Mouse (Mus musculus): ENCODE measurements around the gene Pknox1. TPM values are rescaled to one million over a fixed set of nuclear protein-coding genes. Genes with fewer than 3 reads are reported as not detected.

Gene Pknox1
- polyA plus RNA-seq, 1 experiment from 2014 or later: 52.4 TPM

GRCm38 (mm10) chr17:31642331-31642730, 77.8 kb downstream of the Pknox1 start:
- peaks cover 8% of the 10 kb centered on the region for H3K36me3 ChIP-seq (ENCODE audit: control insufficient read depth, insufficient read depth, low read length)
- no peak overlapping the region for H3K27ac ChIP-seq (ENCODE audit: low read depth, low read length)
- no peak overlapping the region for H3K4me3 ChIP-seq (ENCODE audit: low read depth, low read length)
- DNase-seq (ENCODE audit: low spot score): no peak
- no peaks in the 10 kb centered on the region for H3K9me3 ChIP-seq (ENCODE audit: control insufficient read depth, low read length)
- H3K27me3 ChIP-seq (ENCODE audit: control insufficient read depth, insufficient read depth, low read length): 0 out of 2 replicates have a peak, but pooled peaks cover 2% of the 10 kb centered on the region
- no peak for ATAC-seq (ENCODE audit: insufficient read depth, low FRiP score, low TSS enrichment)
- 55% methylated on average over 8 of the region's 8 CpGs for WGBS
- H3K4me1 ChIP-seq (ENCODE audit: control insufficient read depth, insufficient read depth, low read length): no peaks in the 10 kb centered on the region
- H3K9ac ChIP-seq (ENCODE audit: low read length): no peak overlapping the region
- H3K4me2 ChIP-seq (ENCODE audit: low read depth): no peak overlapping the region

GRCm38 (mm10) chr17:31642913-31643312, 78.4 kb downstream of the Pknox1 start:
- no peak overlapping the region for H3K27ac ChIP-seq (ENCODE audit: low read depth, low read length)
- no peaks in the 10 kb centered on the region for H3K9me3 ChIP-seq (ENCODE audit: control insufficient read depth, low read length)
- no peak overlapping the region for H3K4me2 ChIP-seq (ENCODE audit: low read depth)
- ATAC-seq (ENCODE audit: insufficient read depth, low FRiP score, low TSS enrichment) (no peak), DNase-seq (ENCODE audit: low spot score) (no peak)
- no peaks in the 10 kb centered on the region for H3K27me3 ChIP-seq (ENCODE audit: control insufficient read depth, insufficient read depth, low read length)
- H3K9ac ChIP-seq (ENCODE audit: low read length): no peak overlapping the region
- H3K4me3 ChIP-seq (ENCODE audit: low read depth, low read length): no peak overlapping the region
- H3K4me1 ChIP-seq (ENCODE audit: control insufficient read depth, insufficient read depth, low read length): no peaks in the 10 kb centered on the region
- WGBS: 64% methylated on average over 4 of the region's 4 CpGs
- H3K36me3 ChIP-seq (ENCODE audit: control insufficient read depth, insufficient read depth, low read length): peaks cover 12% of the 10 kb centered on the region

- WGBS: 97% methylated on average over 5 of the region's 5 CpGs
- no peaks in the 10 kb centered on the region for H3K9me3 ChIP-seq (ENCODE audit: control insufficient read depth, low read length)
- H3K4me1 ChIP-seq (ENCODE audit: control insufficient read depth, insufficient read depth, low read length): no peaks in the 10 kb centered on the region
- no peaks in the 10 kb centered on the region for H3K27me3 ChIP-seq (ENCODE audit: control insufficient read depth, insufficient read depth, low read length)
- no peak overlapping the region for H3K4me2 ChIP-seq (ENCODE audit: low read depth)
- H3K36me3 ChIP-seq (ENCODE audit: control insufficient read depth, insufficient read depth, low read length): peaks cover 28% of the 10 kb centered on the region
- H3K9ac ChIP-seq (ENCODE audit: low read length): no peak overlapping the region
- ATAC-seq (ENCODE audit: insufficient read depth, low FRiP score, low TSS enrichment) (no peak), DNase-seq (ENCODE audit: low spot score) (no peak)
- no peak overlapping the region for H3K4me3 ChIP-seq (ENCODE audit: low read depth, low read length)
- no peak overlapping the region for H3K27ac ChIP-seq (ENCODE audit: low read depth, low read length)
Measured at GRCm38 (mm10) chr17:31646199-31647002, 81.9 kb downstream of the Pknox1 start.

- H3K4me2 ChIP-seq (ENCODE audit: low read depth): no peak overlapping the region
- H3K4me3 ChIP-seq (ENCODE audit: low read depth, low read length): no peak overlapping the region
- WGBS: 94% methylated on average over 14 of the region's 14 CpGs
- ATAC-seq (ENCODE audit: insufficient read depth, low FRiP score, low TSS enrichment): no peak
- no peak overlapping the region for H3K9ac ChIP-seq (ENCODE audit: low read length)
- H3K9me3 ChIP-seq (ENCODE audit: control insufficient read depth, low read length): no peaks in the 10 kb centered on the region
- no peaks in the 10 kb centered on the region for H3K27me3 ChIP-seq (ENCODE audit: control insufficient read depth, insufficient read depth, low read length)
- no peak for DNase-seq (ENCODE audit: low spot score)
- peaks cover 1% of the 10 kb centered on the region for H3K4me1 ChIP-seq (ENCODE audit: control insufficient read depth, insufficient read depth, low read length)
- H3K36me3 ChIP-seq (ENCODE audit: control insufficient read depth, insufficient read depth, low read length): peaks cover 41% of the 10 kb centered on the region
- no peak overlapping the region for H3K27ac ChIP-seq (ENCODE audit: low read depth, low read length)
Measured at GRCm38 (mm10) chr17:31652152-31652551, 87.6 kb downstream of the Pknox1 start.

GRCm38 (mm10) chr17:31653277-31653676, 88.7 kb downstream of the Pknox1 start:
- H3K9me3 ChIP-seq (ENCODE audit: control insufficient read depth, low read length): no peaks in the 10 kb centered on the region
- no peak overlapping the region for H3K27ac ChIP-seq (ENCODE audit: low read depth, low read length)
- DNase-seq (ENCODE audit: low spot score) (no peak), ATAC-seq (ENCODE audit: insufficient read depth, low FRiP score, low TSS enrichment) (no peak)
- no peaks in the 10 kb centered on the region for H3K27me3 ChIP-seq (ENCODE audit: control insufficient read depth, insufficient read depth, low read length)
- whole genome bisulfite sequencing: 93% methylated on average over 6 of the region's 6 CpGs
- H3K4me2 ChIP-seq (ENCODE audit: low read depth): no peak overlapping the region
- peaks cover 6% of the 10 kb centered on the region for H3K4me1 ChIP-seq (ENCODE audit: control insufficient read depth, insufficient read depth, low read length)
- H3K36me3 ChIP-seq (ENCODE audit: control insufficient read depth, insufficient read depth, low read length): peaks cover 35% of the 10 kb centered on the region
- H3K4me3 ChIP-seq (ENCODE audit: low read depth, low read length): no peak overlapping the region
- H3K9ac ChIP-seq (ENCODE audit: low read length): no peak overlapping the region

GRCm38 (mm10) chr17:31655366-31655765, 90.8 kb downstream of the Pknox1 start:
- DNase-seq (ENCODE audit: low spot score) (no peak), ATAC-seq (ENCODE audit: insufficient read depth, low FRiP score, low TSS enrichment) (no peak)
- no peaks in the 10 kb centered on the region for H3K27me3 ChIP-seq (ENCODE audit: control insufficient read depth, insufficient read depth, low read length)
- H3K9me3 ChIP-seq (ENCODE audit: control insufficient read depth, low read length): no peaks in the 10 kb centered on the region
- H3K27ac ChIP-seq (ENCODE audit: low read depth, low read length): no peak overlapping the region
- peaks cover 26% of the 10 kb centered on the region for H3K36me3 ChIP-seq (ENCODE audit: control insufficient read depth, insufficient read depth, low read length)
- H3K4me3 ChIP-seq (ENCODE audit: low read depth, low read length): no peak overlapping the region
- no peak overlapping the region for H3K4me2 ChIP-seq (ENCODE audit: low read depth)
- H3K9ac ChIP-seq (ENCODE audit: low read length): no peak overlapping the region
- H3K4me1 ChIP-seq (ENCODE audit: control insufficient read depth, insufficient read depth, low read length): peaks cover 12% of the 10 kb centered on the region
- WGBS: 87% methylated on average over 4 of the region's 4 CpGs

GRCm38 (mm10) chr17:31656682-31657081, 92.1 kb downstream of the Pknox1 start:
- Histone ChIP-seq H3K27me3 (ENCODE audit: control insufficient read depth, insufficient read depth, low read length) (no peaks in the 10 kb centered on the region), H3K4me2 (ENCODE audit: low read depth) (no peak overlapping the region), H3K9me3 (ENCODE audit: control insufficient read depth, low read length) (no peaks in the 10 kb centered on the region), H3K4me1 (ENCODE audit: control insufficient read depth, insufficient read depth, low read length) (peaks cover 12% of the 10 kb centered on the region), H3K4me3 (ENCODE audit: low read depth, low read length) (no peak overlapping the region), H3K9ac (ENCODE audit: low read length) (no peak overlapping the region), H3K36me3 (ENCODE audit: control insufficient read depth, insufficient read depth, low read length) (peaks cover 19% of the 10 kb centered on the region), H3K27ac (ENCODE audit: low read depth, low read length) (no peak overlapping the region)
- DNase-seq (ENCODE audit: low spot score) (no peak), ATAC-seq (ENCODE audit: insufficient read depth, low FRiP score, low TSS enrichment) (no peak)
- WGBS: 88% methylated on average over 5 of the region's 5 CpGs

Small RNA genes within 50 kb of the gene (microRNA-seq; reads per million reads assigned to microRNA genes)
- not detected for gene Gm24970

Other genes with a start within 250 kb of the Pknox1 start
- 34.5 and 35.5 TPM in 2 replicates for gene Pde9a, start 178.5 kb upstream of the Pknox1 start, polyA plus RNA-seq (2014; fragmentation: Nextera tagmentation; extraction: Ambion mirVana)
- gene Wdr4, start 44.8 kb upstream of the Pknox1 start, polyA plus RNA-seq (2014; fragmentation: Nextera tagmentation; extraction: Ambion mirVana): 40.1 and 42.5 TPM in 2 replicates
- 250 and 260 TPM in 2 replicates for gene Ndufv3, start 44.6 kb upstream of the Pknox1 start, polyA plus RNA-seq (2014; fragmentation: Nextera tagmentation; extraction: Ambion mirVana)
- 1.3 and 2.4 TPM in 2 replicates for gene Cbs, start 72.5 kb downstream of the Pknox1 start, polyA plus RNA-seq (2014; fragmentation: Nextera tagmentation; extraction: Ambion mirVana)
- gene U2af1, start 94.2 kb downstream of the Pknox1 start, polyA plus RNA-seq (2014; fragmentation: Nextera tagmentation; extraction: Ambion mirVana): 196 and 205 TPM in 2 replicates
- gene Cryaa, start 113.1 kb downstream of the Pknox1 start, polyA plus RNA-seq (2014; fragmentation: Nextera tagmentation; extraction: Ambion mirVana): not detected in 2 replicates

Data from neural tube, embryonic 11.5 days (tissue).